Mouse (Mus musculus) adipose tissue, adult 10 weeks (tissue): ENCODE results near the gene Tbx5. TPM values are rescaled to one million over a fixed set of nuclear protein-coding genes. Genes with fewer than 3 reads are reported as not detected.

ENCODE experiments used
- polyA plus RNA-seq: library from polyadenylated mRNA; stranded (reverse); fragments of 350-450 nt; fragmentation: Illumina TruSeq; extraction: RNeasy Lipid Tissue Mini Kit (QIAGEN cat#74804); gene quantifications from one replicate; pipeline ENCODE4 v1.2.3, GENCODE M21; 2014; ENCODE audit warnings: low read depth, low replicate concordance

Tbx5 gene
- 0.07 TPM for polyA plus RNA-seq

GRCm38 (mm10) chr5:119832479-119832796 lies at the start of gene Tbx5:
Gene Tbx5, plus strand, starts transcription at chr5:119832668.

Other genes starting within 250 kb of the Tbx5 start
- 32.7 TPM for gene Tbx3, start 162.0 kb upstream of the Tbx5 start, polyA plus RNA-seq